Mouse (Mus musculus): ENCODE measurements at regions not wholly inside any gene's neighbourhood (a gene's known extent, or its start where the extent isn't known, plus 50 kb on each side); places are given as distances from the start of the nearest gene placed in this dataset.

- DNase-seq (ENCODE audit: low spot score in 2 of 2): no peak
Measured at GRCm38 (mm10) chr1:72108678-72109077, 103.4 kb downstream of the Mreg start.

GRCm38 (mm10) chr1:72107125-72107524 lies 105.0 kb downstream of the Mreg start:
- DNase-seq (ENCODE audit: low spot score in 2 of 2): no peak

GRCm38 (mm10) chr1:72106655-72107054 lies 105.5 kb downstream of the Mreg start:
- no peak for DNase-seq (ENCODE audit: low spot score in 2 of 2)

GRCm38 (mm10) chr1:72105435-72106057 lies 106.6 kb downstream of the Mreg start:
- no peak for DNase-seq (ENCODE audit: low spot score in 2 of 2)

GRCm38 (mm10) chr1:72103962-72104361 lies 108.1 kb downstream of the Mreg start:
- DNase-seq (ENCODE audit: low spot score in 2 of 2): no peak

GRCm38 (mm10) chr1:72103387-72103786 lies 108.7 kb downstream of the Mreg start:
- no peak for DNase-seq (ENCODE audit: low spot score in 2 of 2)

GRCm38 (mm10) chr1:72099447-72099846 lies 112.7 kb downstream of the Mreg start:
- DNase-seq (ENCODE audit: low spot score in 2 of 2): no peak

GRCm38 (mm10) chr1:72091344-72091743 lies 120.8 kb downstream of the Mreg start:
- DNase-seq (ENCODE audit: low spot score in 2 of 2): no peak

GRCm38 (mm10) chr1:72085661-72086060 lies 126.4 kb downstream of the Mreg start:
- DNase-seq (ENCODE audit: low spot score in 2 of 2): no peak

GRCm38 (mm10) chr1:72084219-72084618 lies 127.9 kb downstream of the Mreg start:
- no peak for DNase-seq (ENCODE audit: low spot score in 2 of 2)

GRCm38 (mm10) chr1:72082366-72082765 lies 129.7 kb downstream of the Mreg start:
- no peak for DNase-seq (ENCODE audit: low spot score in 2 of 2)

- DNase-seq (ENCODE audit: low spot score in 2 of 2): no peak
Measured at GRCm38 (mm10) chr1:72081811-72082210, 130.3 kb downstream of the Mreg start.

GRCm38 (mm10) chr1:72078926-72079550 lies 133.1 kb downstream of the Mreg start:
- no peak for DNase-seq (ENCODE audit: low spot score in 2 of 2)

- DNase-seq (ENCODE audit: low spot score in 2 of 2): no peak
Measured at GRCm38 (mm10) chr1:72076341-72076740, 135.8 kb downstream of the Mreg start.

- no peak for DNase-seq (ENCODE audit: low spot score in 2 of 2)
Measured at GRCm38 (mm10) chr1:72075464-72075863, 136.6 kb downstream of the Mreg start.

- no peak for DNase-seq (ENCODE audit: low spot score in 2 of 2)
Measured at GRCm38 (mm10) chr1:72073245-72073644, 138.9 kb downstream of the Mreg start.

GRCm38 (mm10) chr1:72070489-72070888 lies 141.6 kb downstream of the Mreg start:
- DNase-seq (ENCODE audit: low spot score in 2 of 2): no peak

GRCm38 (mm10) chr1:72069056-72069455 lies 143.1 kb downstream of the Mreg start:
- DNase-seq (ENCODE audit: low spot score in 2 of 2): no peak

- no peak for DNase-seq (ENCODE audit: low spot score in 2 of 2)
Measured at GRCm38 (mm10) chr1:72065090-72065489, 147.0 kb downstream of the Mreg start.

- DNase-seq (ENCODE audit: low spot score in 2 of 2): no peak
Measured at GRCm38 (mm10) chr1:72060393-72060792, 151.7 kb downstream of the Mreg start.

- no peak for DNase-seq (ENCODE audit: low spot score in 2 of 2)
Measured at GRCm38 (mm10) chr1:72058045-72058703, 153.9 kb downstream of the Mreg start.

- DNase-seq (ENCODE audit: low spot score in 2 of 2): no peak
Measured at GRCm38 (mm10) chr1:72054541-72054940, 157.6 kb downstream of the Mreg start.

- DNase-seq (ENCODE audit: low spot score in 2 of 2): no peak
Measured at GRCm38 (mm10) chr1:72050858-72051257, 161.2 kb downstream of the Mreg start.

Measured in right cerebral cortex, adult 2 months (tissue).